Mouse (Mus musculus) forebrain, embryonic 12.5 days (tissue): ENCODE results near the gene Zfp867. TPM values are rescaled to one million over a fixed set of nuclear protein-coding genes. Genes with fewer than 3 reads are reported as not detected.

Source experiments
- ATAC-seq: fragments of 200-750 bp; cut with Nextera tagmentation; 2 replicates; pipeline ENCODE4 v1.8.0; 2017; ENCODE audit warnings: moderate TSS enrichment; ENCODE audit not compliant: low FRiP score
- H3K27ac ChIP-seq: fragments of 300-500 bp; sonication (generic); 2 replicates; pipeline ENCODE4 v1.5.1; 2016; ENCODE audit warnings: mild to moderate bottlenecking
- H3K27me3 ChIP-seq: fragments of 300-500 bp; sonication (generic); 2 replicates; pipeline ENCODE4 v1.6.1; 2016; ENCODE audit warnings: mild to moderate bottlenecking
- H3K36me3 ChIP-seq: fragments of 300-500 bp; sonication (generic); replicated peaks from 2 replicates; pipeline ENCODE4 v1.6.1; 2016; ENCODE audit warnings: mild to moderate bottlenecking
- H3K4me1 ChIP-seq: fragments of 300-500 bp; sonication (generic); 2 replicates; pipeline ENCODE4 v1.6.1; 2016
- H3K4me2 ChIP-seq: fragments of 300-500 bp; sonication (generic); 2 replicates; pipeline ENCODE4 v1.6.1; 2016; ENCODE audit warnings: mild to moderate bottlenecking, moderate library complexity
- H3K4me3 ChIP-seq: fragments of 300-500 bp; sonication (generic); replicated peaks from 2 replicates; pipeline ENCODE4 v1.5.1; 2016; ENCODE audit warnings: mild to moderate bottlenecking
- H3K9ac ChIP-seq: fragments of 300-500 bp; sonication (generic); 2 replicates; pipeline ENCODE4 v1.6.1; 2016; ENCODE audit warnings: mild to moderate bottlenecking
- H3K9me3 ChIP-seq: fragments of 300-500 bp; sonication (generic); 2 replicates; pipeline ENCODE4 v1.6.1; 2016
- WGBS: fragments of 180-500 bp; shearing (Covaris S2); methylation state at CpG from one replicate; pipeline ENCODE4 v1.1.7; 2016; 5-methylcytosine and 5-hydroxymethylcytosine counted together
- polyA plus RNA-seq: library from polyadenylated mRNA; unstranded; fragments of >200 nt; fragmentation: Nextera tagmentation; extraction: Ambion mirVana; gene quantifications from 2 replicates; pipeline ENCODE4 v1.2.1, GENCODE M21; 2016

Gene Zfp867
- polyA plus RNA-seq, 1 experiment from 2014 or later, result 12.2 TPM

GRCm38 (mm10) chr11:59501978-59502700 lies 29.9 kb upstream of the Zfp867 start:
- no peak overlapping the region for H3K4me3 ChIP-seq
- H3K4me1 ChIP-seq, result peaks cover 14% of the 10 kb centered on the region
- H3K27me3 ChIP-seq, result no peaks in the 10 kb centered on the region
- H3K9me3 ChIP-seq, result no peaks in the 10 kb centered on the region
- H3K36me3 ChIP-seq, result peaks cover 73% of the 10 kb centered on the region
- no peak overlapping the region for H3K27ac ChIP-seq
- ATAC-seq, result no peak
- H3K9ac ChIP-seq, result no peak overlapping the region
- no peak overlapping the region for H3K4me2 ChIP-seq
- WGBS, result 94% methylated on average over 5 of the region's 5 CpGs

- Histone ChIP-seq H3K36me3 (peaks cover 99% of the 10 kb centered on the region), H3K4me1 (no peaks in the 10 kb centered on the region), H3K9ac (no peak overlapping the region), H3K4me3 (no peak overlapping the region), H3K9me3 (no peaks in the 10 kb centered on the region), H3K27ac (no peak overlapping the region), H3K4me2 (no peak overlapping the region), H3K27me3 (no peaks in the 10 kb centered on the region)
- 94% methylated on average over 7 of the region's 7 CpGs for WGBS
- no peak for ATAC-seq
Measured at GRCm38 (mm10) chr11:59497747-59498146, 25.5 kb upstream of the Zfp867 start.

GRCm38 (mm10) chr11:59496672-59497310 lies 24.5 kb upstream of the Zfp867 start:
- ATAC-seq, result no peak
- Histone ChIP-seq H3K4me1 (no peaks in the 10 kb centered on the region), H3K9ac (no peak overlapping the region), H3K36me3 (peaks cover 99% of the 10 kb centered on the region), H3K27me3 (no peaks in the 10 kb centered on the region), H3K4me2 (no peak overlapping the region), H3K4me3 (no peak overlapping the region), H3K27ac (no peak overlapping the region), H3K9me3 (no peaks in the 10 kb centered on the region)
- WGBS, result 90% methylated on average over 6 of the region's 6 CpGs

GRCm38 (mm10) chr11:59486222-59486621 lies 13.9 kb upstream of the Zfp867 start:
- no peak overlapping the region for H3K4me2 ChIP-seq
- WGBS, result 88% methylated on average over 8 of the region's 8 CpGs
- peaks cover 61% of the 10 kb centered on the region for H3K36me3 ChIP-seq
- no peak for ATAC-seq
- no peak overlapping the region for H3K4me3 ChIP-seq
- no peaks in the 10 kb centered on the region for H3K9me3 ChIP-seq
- H3K9ac ChIP-seq, result no peak overlapping the region
- H3K27ac ChIP-seq, result no peak overlapping the region
- no peaks in the 10 kb centered on the region for H3K4me1 ChIP-seq
- H3K27me3 ChIP-seq, result no peaks in the 10 kb centered on the region

GRCm38 (mm10) chr11:59485641-59486040 lies 13.4 kb upstream of the Zfp867 start:
- WGBS, result 67% methylated on average over 2 of the region's 2 CpGs
- Histone ChIP-seq H3K9me3 (no peaks in the 10 kb centered on the region), H3K27ac (no peak overlapping the region), H3K4me2 (no peak overlapping the region), H3K4me1 (no peaks in the 10 kb centered on the region), H3K27me3 (no peaks in the 10 kb centered on the region), H3K4me3 (no peak overlapping the region), H3K36me3 (peaks cover 55% of the 10 kb centered on the region), H3K9ac (no peak overlapping the region)
- ATAC-seq, result no peak

GRCm38 (mm10) chr11:59483212-59483611 lies 10.9 kb upstream of the Zfp867 start:
- peaks cover 5% of the 10 kb centered on the region; the same call in 1 of the 2 replicates for H3K27me3 ChIP-seq
- H3K36me3 ChIP-seq, result peaks cover 36% of the 10 kb centered on the region
- 13% methylated on average over 2 of the region's 2 CpGs for WGBS
- H3K27ac ChIP-seq, result no peak overlapping the region
- H3K4me3 ChIP-seq, result no peak overlapping the region
- no peaks in the 10 kb centered on the region for H3K4me1 ChIP-seq
- no peaks in the 10 kb centered on the region for H3K9me3 ChIP-seq
- no peak overlapping the region for H3K4me2 ChIP-seq
- no peak overlapping the region for H3K9ac ChIP-seq
- no peak for ATAC-seq

GRCm38 (mm10) chr11:59477240-59477639 lies 5.0 kb upstream of the Zfp867 start:
- no peak for ATAC-seq
- H3K9ac ChIP-seq, result no peak overlapping the region
- H3K4me3 ChIP-seq, result no peak overlapping the region
- H3K9me3 ChIP-seq, result no peaks in the 10 kb centered on the region
- no peaks in the 10 kb centered on the region for H3K36me3 ChIP-seq
- H3K27ac ChIP-seq, result no peak overlapping the region
- 75% methylated on average over 6 of the region's 6 CpGs for WGBS
- peaks cover 5% of the 10 kb centered on the region; the same call in 1 of the 2 replicates for H3K27me3 ChIP-seq
- no peak overlapping the region for H3K4me2 ChIP-seq
- H3K4me1 ChIP-seq, result no peaks in the 10 kb centered on the region

GRCm38 (mm10) chr11:59471413-59472325 lies 605 bp downstream of the Zfp867 start:
- WGBS, result 10% methylated on average over 37 of the region's 37 CpGs
- Histone ChIP-seq H3K4me1 (peaks cover 10% of the 10 kb centered on the region), H3K9ac (peak overlapping the region; percentile 94), H3K4me3 (peak overlapping the region; percentile 69), H3K36me3 (peaks cover under 1% of the 10 kb centered on the region; the same call in 1 of the 2 replicates), H3K27me3 (no peaks in the 10 kb centered on the region), H3K4me2 (peak overlapping the region; percentile 81), H3K9me3 (peaks cover 4% of the 10 kb centered on the region; the same call in 1 of the 2 replicates), H3K27ac (peak overlapping the region; percentile 27)
- peak; percentile 34; the same call in 1 of the 2 replicates for ATAC-seq

GRCm38 (mm10) chr11:59460459-59460858 lies 11.8 kb downstream of the Zfp867 start:
- Histone ChIP-seq H3K4me1 (no peaks in the 10 kb centered on the region), H3K9me3 (peaks cover 29% of the 10 kb centered on the region), H3K27ac (no peak overlapping the region), H3K4me3 (no peak overlapping the region), H3K9ac (no peak overlapping the region), H3K36me3 (peaks cover 80% of the 10 kb centered on the region), H3K27me3 (no peaks in the 10 kb centered on the region), H3K4me2 (no peak overlapping the region)
- 97% methylated on average over 2 of the region's 2 CpGs for WGBS
- no peak for ATAC-seq

GRCm38 (mm10) chr11:59458973-59459372 lies 13.3 kb downstream of the Zfp867 start:
- ATAC-seq, result no peak
- Histone ChIP-seq H3K9ac (no peak overlapping the region), H3K4me1 (no peaks in the 10 kb centered on the region), H3K36me3 (peaks cover 85% of the 10 kb centered on the region), H3K9me3 (peaks cover 18% of the 10 kb centered on the region), H3K27me3 (no peaks in the 10 kb centered on the region), H3K27ac (no peak overlapping the region), H3K4me3 (no peak overlapping the region), H3K4me2 (no peak overlapping the region)
- 66% methylated on average over 5 of the region's 5 CpGs for WGBS

GRCm38 (mm10) chr11:59456891-59457290 lies 15.4 kb downstream of the Zfp867 start:
- no peak overlapping the region for H3K27ac ChIP-seq
- ATAC-seq, result no peak
- H3K4me3 ChIP-seq, result no peak overlapping the region
- H3K27me3 ChIP-seq, result no peaks in the 10 kb centered on the region
- WGBS, result 92% methylated on average over 2 of the region's 2 CpGs
- no peak overlapping the region for H3K4me2 ChIP-seq
- H3K36me3 ChIP-seq, result peaks cover 78% of the 10 kb centered on the region
- H3K9ac ChIP-seq, result no peak overlapping the region
- no peaks in the 10 kb centered on the region for H3K9me3 ChIP-seq
- H3K4me1 ChIP-seq, result no peaks in the 10 kb centered on the region; the same call in 1 of the 2 replicates

- no peaks in the 10 kb centered on the region for H3K27me3 ChIP-seq
- no peak overlapping the region for H3K9ac ChIP-seq
- ATAC-seq, result no peak
- H3K27ac ChIP-seq, result no peak overlapping the region
- no peaks in the 10 kb centered on the region for H3K9me3 ChIP-seq
- no peak overlapping the region for H3K4me2 ChIP-seq
- H3K4me1 ChIP-seq, result peaks cover 2% of the 10 kb centered on the region
- 87% methylated on average over 2 of the region's 2 CpGs for WGBS
- peaks cover 74% of the 10 kb centered on the region for H3K36me3 ChIP-seq
- H3K4me3 ChIP-seq, result no peak overlapping the region
Measured at GRCm38 (mm10) chr11:59456346-59456745, 15.9 kb downstream of the Zfp867 start.
